Mouse (Mus musculus) G1E (cell line): Measurements from ENCODE around the gene Hcls1. TPM values are rescaled to one million over a fixed set of nuclear protein-coding genes. Genes with fewer than 3 reads are reported as not detected.

Source experiments
- ATAC-seq: 2 replicates; pipeline ENCODE4 v1.8.0; 2016; ENCODE audit warnings: mild to moderate bottlenecking; ENCODE audit not compliant: insufficient number of reproducible peaks, poor library complexity, low FRiP score, severe bottlenecking; ENCODE audit errors: extremely low read depth
- DNase-seq: peaks from one replicate; pipeline ENCODE4 v3.0.0; 2012; ENCODE audit warnings: low spot score
- H3K27me3 ChIP-seq: 2 replicates; pipeline ENCODE4 v1.6.1; 2012; ENCODE audit warnings: mild to moderate bottlenecking, low read length, inconsistent platforms; ENCODE audit not compliant: insufficient read depth
- H3K36me3 ChIP-seq: replicated peaks from 2 replicates; pipeline ENCODE3; 2012; ENCODE audit warnings: mild to moderate bottlenecking, inconsistent platforms
- H3K4me1 ChIP-seq: 2 replicates; pipeline ENCODE4 v1.6.1; 2012; ENCODE audit warnings: low read depth, low read length, inconsistent platforms, mixed read lengths; ENCODE audit not compliant: insufficient read depth
- H3K4me3 ChIP-seq: 2 replicates; pipeline ENCODE4 v1.5.1; 2012; ENCODE audit warnings: low read depth, mild to moderate bottlenecking, inconsistent platforms, low read length, moderate library complexity, mixed read lengths
- H3K9me3 ChIP-seq: replicated peaks from 2 replicates; pipeline ENCODE4 v1.6.1; 2012; ENCODE audit warnings: inconsistent platforms
- CTCF ChIP-seq: IDR thresholded peaks from 2 replicates; pipeline ENCODE4 v1.5.1; 2012; ENCODE audit warnings: low read depth, low read length, inconsistent platforms, mixed read lengths
- GATA1 ChIP-seq: IDR thresholded peaks from 2 replicates; pipeline ENCODE4 v1.6.1; 2012; ENCODE audit warnings: borderline replicate concordance, low read length, inconsistent platforms, mixed read lengths
- GATA2 ChIP-seq: IDR thresholded peaks from 2 replicates; pipeline ENCODE4 v1.6.1; 2012; ENCODE audit warnings: low read depth, low read length, inconsistent platforms, borderline replicate concordance
- POLR2AphosphoS5 ChIP-seq: IDR thresholded peaks from 2 replicates; pipeline ENCODE4 v1.6.1; 2012; ENCODE audit warnings: low read depth, low read length, inconsistent platforms; ENCODE audit not compliant: insufficient replicate concordance
- TAL1 ChIP-seq: conservative IDR thresholded peaks from 2 replicates; pipeline ENCODE4 v1.6.1; 2012; ENCODE audit warnings: low read depth, low read length, inconsistent platforms, mixed read lengths
- polyA plus RNA-seq: library from polyadenylated mRNA; stranded (reverse); fragments of >175 nt; gene quantifications from 2 replicates; pipeline ENCODE4 v1.2.3, GENCODE M21; 2012
- total RNA-seq, 2 experiments: library from RNA; stranded (forward) in 1 of 2; stranded (reverse) in 1 of 2; fragments of 200-1000 nt in 1 of 2; fragments of >200 nt in 1 of 2; fragmentation: Nextera tagmentation in 1 of 2; gene quantifications; 2 replicates each; pipeline ENCODE4 v1.2.3; 2014 to 2017

Gene Hcls1
- total and polyA plus RNA-seq, 3 experiments: 11.9 to 70.6 (median 50.4) TPM

- ATAC-seq: no peak
- Histone ChIP-seq H3K4me3 (no peak overlapping the region), H3K9me3 (no peaks in the 10 kb centered on the region), H3K4me1 (0 out of 2 replicates have a peak, but pooled peaks cover 2% of the 10 kb centered on the region), H3K36me3 (peaks cover 96% of the 10 kb centered on the region), H3K27me3 (no peaks in the 10 kb centered on the region)
- TF ChIP-seq CTCF (no peak), POLR2AphosphoS5 (no peak), GATA2 (no peak), GATA1 (no peak), TAL1 (no peak)
- DNase-seq: no peak
These were observed 7.2 kb upstream of the Hcls1 start for GRCm38 (mm10) chr16:36927495-36928105.

GRCm38 (mm10) chr16:36928106-36928500 lies 6.7 kb upstream of the Hcls1 start:
- Histone ChIP-seq H3K9me3 (no peaks in the 10 kb centered on the region), H3K36me3 (peaks cover 96% of the 10 kb centered on the region), H3K4me1 (0 out of 2 replicates have a peak, but pooled peaks cover 2% of the 10 kb centered on the region), H3K4me3 (no peak overlapping the region), H3K27me3 (no peaks in the 10 kb centered on the region)
- TF ChIP-seq TAL1 (no peak), POLR2AphosphoS5 (no peak), GATA2 (no peak), GATA1 (no peak), CTCF (no peak)
- DNase-seq: no peak
- no peak for ATAC-seq

GRCm38 (mm10) chr16:36929216-36929615 lies 5.6 kb upstream of the Hcls1 start:
- H3K27me3 ChIP-seq: no peaks in the 10 kb centered on the region
- ATAC-seq (no peak), DNase-seq (no peak)
- no peak overlapping the region for H3K4me3 ChIP-seq
- no peaks in the 10 kb centered on the region for H3K9me3 ChIP-seq
- peaks cover 92% of the 10 kb centered on the region for H3K36me3 ChIP-seq
- no peak for TF ChIP-seq TAL1
- peaks cover 3% of the 10 kb centered on the region; the same call in 1 of the 2 replicates for H3K4me1 ChIP-seq

- TF ChIP-seq GATA2 (no peak), GATA1 (no peak), POLR2AphosphoS5 (no peak), CTCF (no peak), TAL1 (no peak)
- DNase-seq (no peak), ATAC-seq (no peak)
- no peaks in the 10 kb centered on the region for H3K9me3 ChIP-seq
- peaks cover 8% of the 10 kb centered on the region; the same call in 1 of the 2 replicates for H3K4me1 ChIP-seq
- H3K27me3 ChIP-seq: no peaks in the 10 kb centered on the region
- H3K4me3 ChIP-seq: no peak overlapping the region
- peaks cover 79% of the 10 kb centered on the region for H3K36me3 ChIP-seq
These were observed 4.3 kb upstream of the Hcls1 start for GRCm38 (mm10) chr16:36930231-36931136.

- TF ChIP-seq GATA2: no peak
- TF ChIP-seq CTCF: no peak
- no peak for TF ChIP-seq POLR2AphosphoS5
- no peak for TF ChIP-seq GATA1
- peaks cover 13% of the 10 kb centered on the region for H3K4me1 ChIP-seq
These were observed 3.4 kb upstream of the Hcls1 start for GRCm38 (mm10) chr16:36931381-36931780.

GRCm38 (mm10) chr16:36931976-36932375 lies 2.8 kb upstream of the Hcls1 start:
- Histone ChIP-seq H3K27me3 (no peaks in the 10 kb centered on the region), H3K9me3 (no peaks in the 10 kb centered on the region), H3K4me3 (no peak overlapping the region), H3K36me3 (peaks cover 65% of the 10 kb centered on the region), H3K4me1 (peaks cover 13% of the 10 kb centered on the region)
- DNase-seq (no peak), ATAC-seq (no peak)
- no peak for TF ChIP-seq GATA1
- TF ChIP-seq TAL1: no peak
- TF ChIP-seq CTCF: no peak
- no peak for TF ChIP-seq GATA2
- TF ChIP-seq POLR2AphosphoS5: no peak

More at GRCm38 (mm10) chr16:36931381-36931780, 3.4 kb upstream of the Hcls1 start:
- DNase-seq: no peak
- no peaks in the 10 kb centered on the region for H3K27me3 ChIP-seq
- H3K4me3 ChIP-seq: no peak overlapping the region
- no peaks in the 10 kb centered on the region for H3K9me3 ChIP-seq
- no peak for ATAC-seq
- peaks cover 70% of the 10 kb centered on the region for H3K36me3 ChIP-seq

GRCm38 (mm10) chr16:36932546-36932945 lies 2.2 kb upstream of the Hcls1 start:
- H3K9me3 ChIP-seq: no peaks in the 10 kb centered on the region
- no peak overlapping the region for H3K4me3 ChIP-seq
- TF ChIP-seq CTCF (no peak), TAL1 (no peak), POLR2AphosphoS5 (no peak), GATA1 (no peak), GATA2 (no peak)
- peaks cover 62% of the 10 kb centered on the region for H3K36me3 ChIP-seq
- DNase-seq: no peak
- H3K27me3 ChIP-seq: no peaks in the 10 kb centered on the region
- H3K4me1 ChIP-seq: peaks cover 11% of the 10 kb centered on the region
- no peak for ATAC-seq
